Mouse (Mus musculus): ENCODE results near the gene Vgf. TPM values are rescaled to one million over a fixed set of nuclear protein-coding genes. Genes with fewer than 3 reads are reported as not detected.

Gene Vgf
- polyA plus RNA-seq, 2 experiments = 0.11 to 0.21 TPM

DNA sequence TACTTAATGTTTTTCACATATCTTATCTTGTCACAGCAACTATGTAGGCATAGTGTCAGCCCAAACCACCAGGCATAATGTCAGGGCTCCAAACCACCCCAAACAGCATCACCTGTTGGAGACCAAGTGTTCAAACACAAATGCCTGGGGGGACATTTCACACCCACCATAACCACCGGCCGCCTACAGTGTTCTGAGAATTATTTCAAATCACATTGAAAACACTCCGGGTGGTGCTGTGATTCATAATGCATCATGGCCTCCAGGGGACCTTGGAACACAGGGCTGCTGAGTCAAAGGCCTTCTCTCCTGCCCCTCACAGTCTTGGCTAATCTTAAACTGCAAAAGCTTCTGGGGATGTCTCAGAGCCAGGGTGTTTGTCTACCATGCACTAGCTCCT, 10.3 kb upstream of the Vgf start:
- Histone ChIP-seq H3K36me3 (ENCODE audit: control insufficient read depth, insufficient read depth, low read length) (no peaks in the 10 kb centered on the region), H3K9ac (ENCODE audit: low read depth, low read length, severe bottlenecking) (no peak overlapping the region), H3K27me3 (ENCODE audit: control insufficient read depth, insufficient read depth, low read length) (no peaks in the 10 kb centered on the region), H3K27ac (replicated peaks; ENCODE audit: low read depth, low read length) (no peak overlapping the region), H3K4me3 (replicated peaks; ENCODE audit: low read length) (no peak overlapping the region), H3K4me2 (replicated peaks; ENCODE audit: low read depth, low read length, severe bottlenecking) (no peak overlapping the region), H3K4me1 (ENCODE audit: control insufficient read depth, insufficient read depth, low read length) (no peaks in the 10 kb centered on the region), H3K9me3 (ENCODE audit: control insufficient read depth, low read length) (no peaks in the 10 kb centered on the region)
- no peak for DNase-seq (ENCODE audit: low spot score)
- no peak for ATAC-seq (ENCODE audit: low FRiP score, low read depth)
- WGBS = 86% methylated on average over 3 of the region's 3 CpGs
- TF ChIP-seq POLR2A (IDR thresholded peaks at IDR 0.05; ENCODE audit: borderline replicate concordance, extremely low read depth, insufficient read depth, insufficient read length) = no peak

DNA sequence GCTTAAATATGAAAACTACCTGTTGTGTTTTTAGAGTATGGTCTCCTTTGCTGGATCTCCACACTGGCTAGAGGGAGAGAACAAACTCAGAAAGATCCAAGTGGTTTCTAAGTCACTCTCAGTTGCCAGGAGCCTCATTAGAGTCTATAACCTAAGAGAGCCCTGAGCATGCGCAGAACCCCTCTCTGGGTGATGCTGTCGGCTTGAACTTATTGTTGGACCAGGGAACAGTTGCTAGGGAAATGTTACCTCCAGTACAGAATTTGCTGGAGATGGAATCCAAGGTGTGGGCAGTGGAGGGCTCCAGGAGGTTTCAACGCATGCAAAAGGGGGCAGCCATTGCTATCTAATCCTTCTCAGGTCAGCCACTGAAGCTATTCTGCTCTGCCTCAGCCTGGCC, 1.9 kb upstream of the Vgf start:
- 35% methylated on average over 3 of the region's 3 CpGs for WGBS
- H3K4me3 ChIP-seq (replicated peaks; ENCODE audit: low read length) = no peak overlapping the region
- H3K9me3 ChIP-seq (ENCODE audit: control insufficient read depth, low read length) = no peaks in the 10 kb centered on the region
- peaks cover 46% of the 10 kb centered on the region for H3K27me3 ChIP-seq (ENCODE audit: control insufficient read depth, insufficient read depth, low read length)
- no peak overlapping the region for H3K27ac ChIP-seq (replicated peaks; ENCODE audit: low read depth, low read length)
- H3K4me2 ChIP-seq (replicated peaks; ENCODE audit: low read depth, low read length, severe bottlenecking) = no peak overlapping the region
- no peak for DNase-seq (ENCODE audit: low spot score)
- no peak for ATAC-seq (ENCODE audit: low FRiP score, low read depth)
- H3K4me1 ChIP-seq (ENCODE audit: control insufficient read depth, insufficient read depth, low read length) = no peaks in the 10 kb centered on the region
- no peak for TF ChIP-seq POLR2A (IDR thresholded peaks at IDR 0.05; ENCODE audit: borderline replicate concordance, extremely low read depth, insufficient read depth, insufficient read length)
- no peaks in the 10 kb centered on the region for H3K36me3 ChIP-seq (ENCODE audit: control insufficient read depth, insufficient read depth, low read length)
- no peak overlapping the region for H3K9ac ChIP-seq (ENCODE audit: low read depth, low read length, severe bottlenecking)

DNA sequence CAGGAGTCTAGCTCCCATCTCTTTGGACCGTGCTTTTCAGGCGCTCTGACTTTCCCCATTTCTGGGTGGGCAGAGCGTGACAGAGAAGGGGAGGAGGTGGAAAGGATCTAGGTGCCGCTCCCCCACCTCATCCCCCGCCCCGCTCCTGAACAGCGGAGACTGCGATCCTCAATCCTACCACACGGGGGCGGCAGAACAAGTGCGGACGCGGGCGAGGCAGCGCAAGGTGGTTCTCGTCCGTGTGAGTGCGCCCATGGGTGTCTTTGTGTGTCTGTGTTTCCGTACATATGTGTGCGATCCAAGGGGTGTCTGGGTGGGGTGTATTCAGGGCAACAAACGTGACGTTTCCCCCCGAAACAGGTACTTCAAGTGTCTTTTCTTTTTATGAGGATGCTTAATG, 1.1 kb upstream of the Vgf start:
- no peaks in the 10 kb centered on the region for H3K9me3 ChIP-seq (ENCODE audit: control insufficient read depth, low read length)
- ATAC-seq (ENCODE audit: low FRiP score, low read depth) = 0 out of 2 replicates have a peak, but pooled peaks have one; percentile 34
- H3K4me1 ChIP-seq (ENCODE audit: control insufficient read depth, insufficient read depth, low read length) = 0 out of 2 replicates have a peak, but pooled peaks cover 4% of the 10 kb centered on the region
- DNase-seq (ENCODE audit: low spot score) = peak; percentile 42
- H3K36me3 ChIP-seq (ENCODE audit: control insufficient read depth, insufficient read depth, low read length) = no peaks in the 10 kb centered on the region
- no peak overlapping the region for H3K4me3 ChIP-seq (replicated peaks; ENCODE audit: low read length)
- no peak overlapping the region for H3K4me2 ChIP-seq (replicated peaks; ENCODE audit: low read depth, low read length, severe bottlenecking)
- WGBS = 3% methylated on average over 23 of the region's 23 CpGs
- no peak for TF ChIP-seq POLR2A (IDR thresholded peaks at IDR 0.05; ENCODE audit: borderline replicate concordance, extremely low read depth, insufficient read depth, insufficient read length)
- H3K9ac ChIP-seq (ENCODE audit: low read depth, low read length, severe bottlenecking) = no peak overlapping the region
- H3K27ac ChIP-seq (replicated peaks; ENCODE audit: low read depth, low read length) = no peak overlapping the region
- peaks cover 53% of the 10 kb centered on the region for H3K27me3 ChIP-seq (ENCODE audit: control insufficient read depth, insufficient read depth, low read length)

DNA sequence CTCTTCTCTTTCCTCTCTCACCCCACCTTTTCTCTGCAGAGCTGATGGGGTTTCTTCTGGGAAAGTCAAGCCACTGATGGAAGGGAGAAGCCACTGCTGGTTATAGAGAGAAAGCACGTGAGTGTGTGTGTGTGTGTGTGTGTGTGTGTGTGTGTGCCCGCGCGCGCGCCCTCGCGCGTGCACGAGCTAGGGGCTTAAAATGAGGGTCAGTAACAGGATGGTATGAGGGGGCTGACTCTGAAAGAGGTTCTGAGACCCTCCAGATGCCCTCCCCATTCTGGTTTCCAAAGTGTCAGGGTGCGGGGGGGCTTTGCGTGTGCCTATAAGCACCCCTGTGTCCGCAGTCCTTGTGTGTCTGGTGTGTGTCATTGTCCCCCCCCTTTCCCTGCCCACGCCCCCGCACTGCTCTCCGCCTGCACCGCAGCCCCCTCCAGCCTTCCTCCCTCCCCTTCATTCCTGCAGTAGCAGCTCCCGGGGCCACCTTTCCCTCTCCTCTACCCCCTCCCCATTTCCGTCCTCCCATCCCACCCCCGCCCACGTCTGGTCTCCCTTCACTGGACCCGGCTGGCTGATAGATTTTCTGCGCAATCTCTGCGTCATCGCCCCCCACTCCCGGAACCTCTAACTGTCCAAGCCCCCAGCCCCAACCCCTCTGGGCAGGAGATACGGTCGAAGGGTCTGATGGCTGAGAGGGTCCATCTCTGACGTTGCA, 2.5 kb downstream of the Vgf start:
- H3K4me2 ChIP-seq (replicated peaks; ENCODE audit: low read depth, low read length, severe bottlenecking) = no peak overlapping the region
- WGBS = 6% methylated on average over 28 of the region's 29 CpGs
- TF ChIP-seq POLR2A (IDR thresholded peaks at IDR 0.05; ENCODE audit: borderline replicate concordance, extremely low read depth, insufficient read depth, insufficient read length) = no peak

DNA sequence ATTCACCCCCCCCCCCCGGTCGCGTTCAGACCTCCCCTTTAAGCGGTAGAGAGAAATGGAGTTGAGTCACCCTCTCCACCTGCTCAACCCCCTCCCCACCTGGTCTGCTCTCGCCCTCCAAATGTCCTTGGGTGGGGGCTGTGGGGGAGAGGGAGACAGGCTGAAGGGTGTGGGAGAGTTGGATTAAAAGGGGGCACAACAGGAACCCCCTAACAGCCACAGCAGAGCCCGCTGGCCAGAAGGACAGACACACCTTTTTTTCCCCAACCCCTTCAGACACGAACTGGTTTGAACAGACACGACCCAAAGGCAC, 3.0 kb downstream of the Vgf start:
- H3K4me2 ChIP-seq (replicated peaks; ENCODE audit: low read depth, low read length, severe bottlenecking) = 0 out of 2 replicates have a peak overlapping the region, but pooled peaks have one; percentile 56
- H3K4me1 ChIP-seq (ENCODE audit: control insufficient read depth, insufficient read depth, low read length) = peaks cover 21% of the 10 kb centered on the region
- TF ChIP-seq POLR2A (IDR thresholded peaks at IDR 0.05; ENCODE audit: borderline replicate concordance, extremely low read depth, insufficient read depth, insufficient read length) = no peak
- ATAC-seq (ENCODE audit: low FRiP score, low read depth) = no peak
- no peak for DNase-seq (ENCODE audit: low spot score)
- H3K27ac ChIP-seq (replicated peaks; ENCODE audit: low read depth, low read length) = no peak overlapping the region
- H3K27me3 ChIP-seq (ENCODE audit: control insufficient read depth, insufficient read depth, low read length) = peaks cover 83% of the 10 kb centered on the region
- H3K9ac ChIP-seq (ENCODE audit: low read depth, low read length, severe bottlenecking) = no peak overlapping the region
- H3K9me3 ChIP-seq (ENCODE audit: control insufficient read depth, low read length) = no peaks in the 10 kb centered on the region
- 4% methylated on average over 5 of the region's 8 CpGs for WGBS
- H3K4me3 ChIP-seq (replicated peaks; ENCODE audit: low read length) = no peak overlapping the region
- no peaks in the 10 kb centered on the region for H3K36me3 ChIP-seq (ENCODE audit: control insufficient read depth, insufficient read depth, low read length)

More for the DNA sequence above, 2.5 kb downstream of the Vgf start:
- H3K27ac ChIP-seq (replicated peaks; ENCODE audit: low read depth, low read length) = no peak overlapping the region
- no peak for ATAC-seq (ENCODE audit: low FRiP score, low read depth)
- no peak overlapping the region for H3K4me3 ChIP-seq (replicated peaks; ENCODE audit: low read length)
- peaks cover 83% of the 10 kb centered on the region for H3K27me3 ChIP-seq (ENCODE audit: control insufficient read depth, insufficient read depth, low read length)
- H3K9me3 ChIP-seq (ENCODE audit: control insufficient read depth, low read length) = no peaks in the 10 kb centered on the region
- no peak for DNase-seq (ENCODE audit: low spot score)
- no peaks in the 10 kb centered on the region for H3K36me3 ChIP-seq (ENCODE audit: control insufficient read depth, insufficient read depth, low read length)
- H3K4me1 ChIP-seq (ENCODE audit: control insufficient read depth, insufficient read depth, low read length) = peaks cover 21% of the 10 kb centered on the region
- H3K9ac ChIP-seq (ENCODE audit: low read depth, low read length, severe bottlenecking) = no peak overlapping the region

Data from limb, embryonic 14.5 days (tissue).